Mouse (Mus musculus): ENCODE data around the gene Mest. TPM values are rescaled to one million over a fixed set of nuclear protein-coding genes. Genes with fewer than 3 reads are reported as not detected.

The Mest gene
- polyA plus RNA-seq, 1 experiment from 2014 or later, result 443 TPM

DNA sequence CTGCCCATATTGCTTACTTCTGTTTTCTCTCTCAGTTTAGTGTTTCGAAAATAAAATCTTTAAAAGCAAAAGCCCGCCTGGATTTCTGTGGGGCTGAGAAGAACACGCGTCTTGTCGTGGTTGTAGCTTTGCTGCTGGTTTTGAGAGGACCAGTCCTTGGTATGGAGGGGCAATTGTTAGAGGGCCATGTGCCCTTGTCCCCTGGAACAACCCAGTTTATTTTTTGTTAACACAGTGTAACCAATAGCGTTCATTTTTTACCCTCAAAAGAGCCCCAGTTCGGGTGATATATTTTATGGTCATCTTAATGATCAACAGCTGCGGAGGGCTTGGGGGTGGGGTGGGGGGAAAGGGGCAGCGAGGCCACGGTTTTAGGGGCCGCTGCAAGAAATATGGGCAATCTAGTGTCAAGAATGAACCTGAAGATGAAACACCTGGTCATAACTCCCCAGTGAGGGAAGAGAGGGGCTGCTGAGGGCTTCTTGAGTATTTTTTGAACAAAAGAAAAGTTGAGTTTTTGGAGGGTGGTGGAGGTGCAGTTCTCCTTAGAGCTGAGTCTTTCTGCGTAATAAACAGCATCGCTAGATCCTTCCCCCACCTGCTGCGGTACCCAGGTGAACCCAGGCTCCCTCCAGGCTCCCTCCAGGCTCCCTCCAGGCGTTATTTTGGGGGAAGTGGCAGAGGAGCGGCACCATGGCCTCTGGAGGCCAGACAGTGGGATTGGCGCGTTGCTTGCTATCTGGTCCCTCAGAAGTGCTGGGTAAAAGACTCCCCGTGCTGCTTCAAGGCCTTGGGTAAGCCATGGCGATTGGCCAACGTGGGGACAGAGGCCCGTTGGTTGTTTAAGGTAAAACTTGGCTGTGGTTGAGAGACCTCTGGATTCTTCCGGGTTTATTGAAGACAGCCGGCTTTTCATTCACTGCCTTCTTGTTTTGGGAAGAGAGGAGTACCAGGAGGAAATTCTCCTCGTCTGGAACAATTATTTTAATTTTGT lies 12.7 kb upstream of the Mest start:
- WGBS, result 71% methylated on average over 25 of the region's 25 CpGs
- peaks cover 30% of the 10 kb centered on the region for H3K4me1 ChIP-seq
- H3K27me3 ChIP-seq, result no peaks in the 10 kb centered on the region
- no peak overlapping the region for H3K4me2 ChIP-seq
- H3K27ac ChIP-seq, result no peak overlapping the region
- ATAC-seq, result no peak
- H3K36me3 ChIP-seq (ENCODE audit: poor library complexity, severe bottlenecking), result no peaks in the 10 kb centered on the region
- H3K9ac ChIP-seq, result no peak overlapping the region
- no peaks in the 10 kb centered on the region for H3K9me3 ChIP-seq (replicated peaks)
- H3K4me3 ChIP-seq, result no peak overlapping the region

DNA sequence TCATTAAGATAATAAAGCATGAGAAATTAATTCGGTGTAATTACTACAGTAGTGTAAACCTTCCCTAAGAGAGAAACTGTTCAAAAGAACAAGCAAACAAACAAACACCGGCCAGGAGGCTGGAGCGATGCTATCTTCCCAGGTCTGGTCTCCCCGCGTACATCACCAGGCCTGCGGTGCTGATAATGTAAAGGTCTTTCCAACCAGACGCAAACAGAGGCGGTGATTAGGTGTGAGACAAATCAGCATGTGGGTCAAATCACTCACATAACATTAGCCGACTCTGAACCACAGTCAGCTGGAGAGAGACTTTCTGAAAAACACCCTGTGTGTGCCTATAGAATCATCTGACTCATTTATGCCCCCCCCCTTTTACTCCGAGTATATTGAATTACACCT lies 12.0 kb upstream of the Mest start:
- Histone ChIP-seq H3K4me1 (peaks cover 35% of the 10 kb centered on the region), H3K4me3 (no peak overlapping the region), H3K9ac (no peak overlapping the region), H3K36me3 (ENCODE audit: poor library complexity, severe bottlenecking) (no peaks in the 10 kb centered on the region), H3K4me2 (no peak overlapping the region), H3K27ac (no peak overlapping the region), H3K27me3 (no peaks in the 10 kb centered on the region), H3K9me3 (replicated peaks) (no peaks in the 10 kb centered on the region)
- WGBS, result 71% methylated on average over 10 of the region's 10 CpGs
- ATAC-seq, result no peak

DNA sequence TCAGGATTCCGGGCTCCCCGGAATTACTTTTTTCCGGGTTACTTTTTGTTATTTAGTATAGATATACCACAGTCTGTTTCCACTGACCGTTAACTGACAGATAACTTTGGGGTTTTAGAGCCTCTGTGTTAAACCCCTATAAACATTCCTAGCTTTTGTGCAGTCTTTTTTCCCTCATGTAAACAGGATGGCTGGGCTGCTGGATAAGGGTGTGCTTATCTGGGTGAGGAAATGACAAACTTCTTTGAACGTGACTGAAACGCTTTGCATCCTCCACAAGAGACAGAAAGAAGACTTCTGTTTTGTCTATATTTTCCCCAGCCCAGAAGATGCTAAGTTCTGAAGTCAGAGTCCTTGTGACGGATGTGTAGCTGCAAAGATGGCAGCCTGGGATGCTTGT lies 10.9 kb upstream of the Mest start:
- no peak overlapping the region for H3K4me3 ChIP-seq
- no peak for ATAC-seq
- H3K4me2 ChIP-seq, result no peak overlapping the region
- no peaks in the 10 kb centered on the region for H3K36me3 ChIP-seq (ENCODE audit: poor library complexity, severe bottlenecking)
- peaks cover 41% of the 10 kb centered on the region for H3K4me1 ChIP-seq
- WGBS, result 69% methylated on average over 7 of the region's 7 CpGs
- H3K27ac ChIP-seq, result no peak overlapping the region
- no peak overlapping the region for H3K9ac ChIP-seq
- H3K9me3 ChIP-seq (replicated peaks), result no peaks in the 10 kb centered on the region
- H3K27me3 ChIP-seq, result no peaks in the 10 kb centered on the region

DNA sequence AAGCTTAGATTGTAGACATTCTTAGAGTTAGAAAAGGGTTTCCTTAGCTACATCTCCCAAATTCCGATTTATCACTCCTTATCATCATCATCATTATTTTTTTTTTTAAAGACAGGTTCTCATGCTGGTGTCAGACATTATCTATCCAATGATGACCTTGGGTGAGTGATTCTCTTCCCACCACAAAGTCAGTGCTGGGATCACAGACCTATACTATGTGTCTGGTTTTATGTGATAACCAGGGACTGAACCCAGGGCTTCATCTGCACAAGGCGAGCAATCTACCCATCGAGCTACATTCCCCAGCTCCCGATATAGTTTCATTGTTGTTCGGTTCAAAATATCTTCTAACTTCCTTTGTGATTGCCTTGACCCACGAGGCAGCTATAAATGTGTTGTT lies 9.9 kb upstream of the Mest start:
- 94% methylated on average over 6 of the region's 6 CpGs for WGBS
- no peak for ATAC-seq
- no peaks in the 10 kb centered on the region for H3K36me3 ChIP-seq (ENCODE audit: poor library complexity, severe bottlenecking)

GRCm38 (mm10) chr6:30713896-30714295 lies 9.5 kb upstream of the Mest start:
- no peak overlapping the region for H3K9ac ChIP-seq
- no peak for ATAC-seq
- no peak overlapping the region for H3K27ac ChIP-seq
- WGBS, result 88% methylated on average over 11 of the region's 11 CpGs
- no peaks in the 10 kb centered on the region for H3K27me3 ChIP-seq
- peaks cover 41% of the 10 kb centered on the region for H3K4me1 ChIP-seq
- no peaks in the 10 kb centered on the region for H3K9me3 ChIP-seq (replicated peaks)
- no peaks in the 10 kb centered on the region for H3K36me3 ChIP-seq (ENCODE audit: poor library complexity, severe bottlenecking)
- no peak overlapping the region for H3K4me2 ChIP-seq
- H3K4me3 ChIP-seq, result no peak overlapping the region

More for the DNA sequence above, 9.9 kb upstream of the Mest start:
- no peak overlapping the region for H3K9ac ChIP-seq
- no peak overlapping the region for H3K4me3 ChIP-seq
- H3K9me3 ChIP-seq (replicated peaks), result no peaks in the 10 kb centered on the region
- H3K4me1 ChIP-seq, result peaks cover 41% of the 10 kb centered on the region
- H3K27me3 ChIP-seq, result no peaks in the 10 kb centered on the region
- H3K4me2 ChIP-seq, result no peak overlapping the region
- no peak overlapping the region for H3K27ac ChIP-seq

DNA sequence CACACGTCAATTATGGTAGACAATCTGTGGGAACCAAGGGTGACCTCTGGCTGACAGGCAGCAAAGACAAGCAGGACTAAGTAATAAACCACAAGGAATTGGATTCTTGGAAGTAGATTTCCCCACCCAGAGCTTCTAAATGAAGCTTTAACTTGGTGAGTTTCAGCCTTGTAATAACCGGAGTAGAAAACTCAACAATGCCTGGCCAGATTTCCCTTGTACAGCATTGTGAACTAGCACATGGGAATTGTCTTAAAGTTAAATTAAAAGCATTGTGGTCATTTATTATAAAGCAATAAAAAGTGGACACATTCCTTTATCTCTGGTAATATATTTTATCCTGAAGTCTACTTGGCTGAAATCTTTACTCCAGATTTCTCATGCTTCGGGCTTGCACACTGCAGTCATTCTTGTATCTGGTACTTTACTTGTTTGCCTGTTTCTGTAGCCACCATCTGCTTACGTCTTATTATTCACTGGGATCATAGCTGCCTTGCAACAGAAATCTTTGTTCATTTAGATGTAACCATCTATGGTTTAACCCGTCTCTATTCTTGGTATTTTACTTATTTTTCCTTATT lies 8.4 kb upstream of the Mest start:
- Histone ChIP-seq H3K9me3 (replicated peaks) (no peaks in the 10 kb centered on the region), H3K9ac (no peak overlapping the region), H3K4me3 (no peak overlapping the region), H3K4me2 (no peak overlapping the region), H3K36me3 (ENCODE audit: poor library complexity, severe bottlenecking) (no peaks in the 10 kb centered on the region), H3K27me3 (no peaks in the 10 kb centered on the region), H3K27ac (no peak overlapping the region), H3K4me1 (peaks cover 31% of the 10 kb centered on the region)
- ATAC-seq, result no peak
- 75% methylated on average over 5 of the region's 5 CpGs for WGBS

DNA sequence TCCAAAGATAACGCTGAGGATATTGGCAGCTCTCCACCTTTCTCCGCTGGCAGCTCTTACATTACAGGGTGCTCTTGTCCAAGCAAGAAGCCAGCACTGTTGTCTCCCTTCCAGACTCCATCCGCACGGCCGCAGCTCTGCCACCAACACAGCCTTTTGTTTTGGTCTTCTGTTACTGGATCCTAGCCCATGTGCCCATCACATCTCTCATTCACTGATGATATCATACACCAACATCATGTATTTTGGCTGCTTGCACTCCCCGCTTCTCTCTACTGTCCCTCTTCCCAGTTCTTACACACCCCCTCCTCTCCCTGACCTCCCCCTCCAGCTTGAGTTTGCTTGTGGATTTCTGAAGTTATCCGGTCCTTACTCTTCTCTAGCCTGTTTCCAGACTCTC lies 6.6 kb upstream of the Mest start:
- 71% methylated on average over 7 of the region's 7 CpGs for WGBS
- Histone ChIP-seq H3K4me2 (no peak overlapping the region), H3K9ac (no peak overlapping the region), H3K36me3 (ENCODE audit: poor library complexity, severe bottlenecking) (no peaks in the 10 kb centered on the region), H3K4me3 (no peak overlapping the region), H3K27ac (no peak overlapping the region; the same call in 1 of the 2 replicates), H3K4me1 (peaks cover 27% of the 10 kb centered on the region), H3K9me3 (replicated peaks) (no peaks in the 10 kb centered on the region), H3K27me3 (no peaks in the 10 kb centered on the region)
- no peak for ATAC-seq

DNA sequence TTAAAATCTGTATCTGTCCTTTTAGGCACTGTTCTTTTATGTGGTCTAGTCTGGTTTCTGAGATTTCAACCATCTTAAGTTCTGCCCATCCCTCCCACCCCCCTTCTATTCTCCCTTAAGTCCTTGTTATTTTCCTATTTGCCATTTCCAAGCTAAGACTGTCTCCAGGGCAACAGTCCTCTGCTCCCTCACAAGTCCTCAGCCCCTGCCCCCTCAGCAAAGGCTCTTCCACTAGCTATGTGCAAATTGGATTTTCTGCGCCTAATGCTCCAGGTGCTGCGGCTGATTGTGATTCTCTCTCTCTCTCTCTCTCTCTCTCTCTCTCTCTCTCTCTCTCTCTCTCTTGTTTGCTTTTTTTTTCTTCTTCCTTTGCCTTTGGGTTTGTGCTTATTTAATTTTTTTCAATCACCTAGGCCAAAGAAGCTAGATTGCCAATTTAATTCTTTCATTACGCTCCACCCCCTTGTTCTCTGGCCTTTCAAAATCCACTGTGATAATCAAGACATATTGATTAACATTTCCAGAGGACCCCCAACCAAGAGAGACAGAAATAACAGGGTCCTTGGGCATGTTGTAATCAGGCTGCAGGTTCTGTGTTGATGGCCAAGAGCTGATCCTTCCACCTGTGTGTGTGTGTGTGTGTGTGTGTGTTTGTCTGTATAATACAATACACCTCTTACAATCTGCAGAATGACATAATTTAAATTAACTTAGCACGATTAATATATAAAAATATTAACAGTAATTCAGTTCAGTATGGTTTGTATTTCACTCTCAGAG lies 772 bp upstream of the Mest start:
- no peak overlapping the region for H3K9ac ChIP-seq
- WGBS, result 36% methylated on average over 4 of the region's 4 CpGs

DNA sequence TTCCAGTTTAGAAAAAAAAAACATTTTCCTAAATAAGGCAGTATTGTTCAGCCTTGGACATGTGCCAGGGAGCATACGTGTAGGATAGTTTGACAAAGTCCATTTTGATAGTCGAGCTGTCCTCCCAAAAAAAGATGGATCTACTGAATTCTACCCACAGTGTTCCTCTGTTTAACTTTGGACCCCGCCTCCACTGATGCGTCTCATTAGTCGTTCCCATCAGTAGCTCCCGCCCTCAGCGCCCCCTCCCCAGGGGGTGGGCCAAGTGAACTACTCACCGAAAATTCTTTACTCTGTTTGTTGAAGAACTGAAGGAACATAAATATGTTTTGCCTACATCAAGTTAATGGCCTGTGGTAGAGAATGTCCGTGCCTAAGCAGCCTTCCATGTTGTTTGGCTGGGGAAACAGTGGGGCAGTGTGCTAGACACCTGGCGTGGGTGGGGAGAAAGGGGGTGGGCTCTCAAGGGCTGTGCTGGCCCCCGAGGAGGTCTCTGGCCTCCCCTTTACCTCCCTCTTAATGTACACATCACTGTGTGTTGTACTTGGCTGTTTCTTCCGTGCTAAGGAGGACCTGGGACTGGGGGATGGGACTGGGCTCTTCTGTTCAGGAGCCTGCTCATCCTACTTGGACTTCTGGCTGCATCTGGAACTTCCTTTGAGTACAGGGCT lies 7.1 kb downstream of the Mest start:
- no peak overlapping the region for H3K4me3 ChIP-seq
- 66% methylated on average over 12 of the region's 12 CpGs for WGBS
- ATAC-seq, result no peak
- peaks cover 4% of the 10 kb centered on the region; the same call in 1 of the 2 replicates for H3K9me3 ChIP-seq (replicated peaks)
- no peak overlapping the region for H3K9ac ChIP-seq
- H3K27me3 ChIP-seq, result no peaks in the 10 kb centered on the region
- H3K4me2 ChIP-seq, result no peak overlapping the region
- no peak overlapping the region for H3K27ac ChIP-seq
- H3K36me3 ChIP-seq (ENCODE audit: poor library complexity, severe bottlenecking), result no peaks in the 10 kb centered on the region
- H3K4me1 ChIP-seq, result peaks cover 31% of the 10 kb centered on the region

More for the DNA sequence above, 772 bp upstream of the Mest start:
- Histone ChIP-seq H3K4me2 (no peak overlapping the region), H3K9me3 (replicated peaks) (no peaks in the 10 kb centered on the region), H3K4me3 (no peak overlapping the region), H3K27ac (peak overlapping the region; percentile 76), H3K27me3 (no peaks in the 10 kb centered on the region), H3K36me3 (ENCODE audit: poor library complexity, severe bottlenecking) (no peaks in the 10 kb centered on the region), H3K4me1 (peaks cover 23% of the 10 kb centered on the region)
- ATAC-seq, result peak; percentile 81; the same call in 1 of the 2 replicates

DNA sequence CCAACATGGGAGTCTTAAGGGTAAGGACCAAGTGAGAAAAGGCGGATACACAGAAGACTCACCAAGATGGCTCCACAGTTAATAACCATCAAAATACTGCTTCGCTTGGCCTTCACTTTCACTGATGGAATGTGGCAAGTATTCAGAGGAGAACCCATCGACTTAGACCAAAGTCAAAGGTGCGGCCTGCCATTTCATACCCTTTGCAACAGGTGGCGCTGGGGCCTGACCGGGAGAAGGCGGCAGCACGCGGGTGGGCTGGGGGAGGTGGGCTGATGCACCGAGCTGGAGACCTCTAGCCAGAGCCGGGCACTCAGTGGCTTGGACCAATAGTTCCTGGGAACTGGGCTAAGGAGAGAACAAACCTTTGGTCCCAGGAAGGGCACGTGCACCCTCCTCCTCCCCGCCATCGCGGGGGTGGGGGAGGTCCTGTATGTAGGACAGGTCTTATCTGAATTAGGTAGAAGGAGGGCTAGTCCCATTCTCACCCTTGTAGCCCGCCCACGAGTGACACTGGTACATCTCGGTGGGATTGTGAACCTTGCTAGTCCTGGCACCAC lies 9.3 kb downstream of the Mest start:
- H3K4me3 ChIP-seq, result no peak overlapping the region
- no peak overlapping the region for H3K9ac ChIP-seq
- H3K4me2 ChIP-seq, result peak overlapping the region; percentile 9
- ATAC-seq, result no peak
- H3K27ac ChIP-seq, result no peak overlapping the region; the same call in 1 of the 2 replicates
- no peaks in the 10 kb centered on the region for H3K36me3 ChIP-seq (ENCODE audit: poor library complexity, severe bottlenecking)
- H3K27me3 ChIP-seq, result no peaks in the 10 kb centered on the region
- 34% methylated on average over 18 of the region's 18 CpGs for WGBS
- peaks cover 23% of the 10 kb centered on the region for H3K9me3 ChIP-seq (replicated peaks)
- peaks cover 33% of the 10 kb centered on the region for H3K4me1 ChIP-seq

GRCm38 (mm10) chr6:30734465-30734864 lies 11.1 kb downstream of the Mest start:
- Histone ChIP-seq H3K4me2 (peak overlapping the region; percentile 60), H3K9me3 (replicated peaks) (peaks cover 41% of the 10 kb centered on the region), H3K4me3 (no peak overlapping the region), H3K4me1 (peaks cover 33% of the 10 kb centered on the region), H3K36me3 (ENCODE audit: poor library complexity, severe bottlenecking) (no peaks in the 10 kb centered on the region), H3K27ac (peak overlapping the region; percentile 82), H3K9ac (peak overlapping the region; percentile 6; the same call in 1 of the 2 replicates), H3K27me3 (no peaks in the 10 kb centered on the region)
- WGBS, result 55% methylated on average over 6 of the region's 6 CpGs
- ATAC-seq, result no peak
